Comparison of ENCODE assay signal across 11 mouse cellular contexts in genomic region chr4:128983656-128984055, GRCm38 (mm10). TPM values are rescaled to one million over a fixed set of nuclear protein-coding genes. Genes with fewer than 3 reads are reported as not detected.
DNase-seq lines count a peak whose midpoint lies in the region.
"Had no signal": no experiment of that assay in that cellular context is flagged by ENCODE, and none has a peak within 500 bp of the region (broad histone marks: within the 10 kb centered on the region; RNA-seq: fewer than 3 reads in every experiment).

No protein-coding gene starts in this region.

- no peaks in the 10 kb centered on the region for H3K79me2 ChIP-seq in macrophage (ENCODE audit: inconsistent target)

- H3K27ac ChIP-seq in macrophage, result peak overlapping the region; percentile 77
- H3K27ac ChIP-seq: forebrain, embryonic 13.5 days; hindbrain, embryonic 15.5 days; midbrain, embryonic 10.5 days had no signal

- H3K4me3 ChIP-seq in macrophage (ENCODE audit: inconsistent target), result no peak overlapping the region
- H3K4me3 ChIP-seq: forebrain, embryonic 13.5 days; hindbrain, embryonic 15.5 days; midbrain, embryonic 10.5 days had no signal

- intact Hi-C loops in heart, postnatal 36 days (cut with DNase I), result no loop called here

- 15% methylated on average over 2 of the region's 2 CpGs for WGBS in macrophage (ENCODE audit: missing documents)

- no peaks in the 10 kb centered on the region for H3K36me3 ChIP-seq in macrophage (ENCODE audit: inconsistent target)
- H3K36me3 ChIP-seq: hindbrain, embryonic 15.5 days; midbrain, embryonic 10.5 days had no signal

- peak; percentile 31 for DNase-seq in gastrocnemius, adult 18-20 months (ENCODE audit: low spot score)
- DNase-seq in gastrocnemius, postnatal 4 days (ENCODE audit: low spot score in 2 of 2), result no peak
- peak; percentile 90 for DNase-seq in adipocyte (ENCODE audit: low spot score)
- peak; percentile 73 to 89 for DNase-seq in kidney, postnatal 25 days
- no peak for DNase-seq in layer of hippocampus, postnatal 10 days (ENCODE audit: low spot score in 2 of 2)
- no peak for DNase-seq in layer of hippocampus, postnatal 25 days (ENCODE audit: extremely low spot score in 1 of 2, low spot score in 1 of 2)
- no peak for DNase-seq in heart, postnatal 36 days

RNA-seq across cellular contexts. Expression of gene Ak2, which starts 8.1 kb away (rescaled TPM):
- total RNA-seq in gastrocnemius, adult 18-20 months (2021), result 10 to 100 TPM; 24.1 to 24.3 TPM
- 10 to 100 TPM; 58.2 to 67.2 TPM for total RNA-seq in gastrocnemius, postnatal 4 days (2021)
- 100 to 1,000 TPM in 1 of 26 experiments, 10 to 100 TPM in 25; 36.7 to 102 (median 78.7) TPM for total RNA-seq in macrophage (2018; cell fraction: chromatin; rRNA removed)
- 100 to 1,000 TPM in 4 of 26 experiments, 10 to 100 TPM in 22; 56.1 to 106 (median 81.4) TPM for total RNA-seq in macrophage (2018; cell fraction: cytosol; rRNA removed)
- 100 to 1,000 TPM in 2 of 26 experiments, 10 to 100 TPM in 24; 53.5 to 105 (median 79.1) TPM for total RNA-seq in macrophage (2018; cell fraction: nucleus; rRNA removed)
- polyA plus RNA-seq in macrophage (2018), result 63.1 to 68.1 TPM (median 64.7 TPM) in 3 replicates
- total RNA-seq in layer of hippocampus, postnatal 10 days (2021), result 10 to 100 TPM; 32.3 to 34.3 TPM
- total RNA-seq in layer of hippocampus, postnatal 25 days (2021), result 10 to 100 TPM; 27.7 to 30.9 TPM
- total RNA-seq in heart, postnatal 36 days (2021), result 10 to 100 TPM; 67.6 to 71.0 TPM

RNA-seq across cellular contexts. Expression of gene Azin2, which starts 21.4 kb away (rescaled TPM):
- 1 to 10 TPM; 2.3 to 3.4 TPM for total RNA-seq in gastrocnemius, adult 18-20 months (2021)
- total RNA-seq in gastrocnemius, postnatal 4 days (2021), result 1 to 10 TPM; 7.0 to 7.2 TPM
- 10 to 100 TPM in 21 of 26 experiments, 1 to 10 TPM in 5; 3.2 to 17.5 (median 11.2) TPM for total RNA-seq in macrophage (2018; cell fraction: chromatin; rRNA removed)
- 1 to 10 TPM; 1.2 to 3.2 (median 2.2) TPM for total RNA-seq in macrophage (2018; cell fraction: cytosol; rRNA removed)
- 10 to 100 TPM in 10 of 26 experiments, 1 to 10 TPM in 16; 2.9 to 20.7 (median 7.8) TPM for total RNA-seq in macrophage (2018; cell fraction: nucleus; rRNA removed)
- polyA plus RNA-seq in macrophage (2018), result 1.1 to 4.3 TPM (median 1.8 TPM) in 3 replicates
- total RNA-seq in layer of hippocampus, postnatal 10 days (2021), result 10 to 100 TPM; 27.7 to 31.0 TPM
- total RNA-seq in layer of hippocampus, postnatal 25 days (2021), result 10 to 100 TPM; 40.7 to 41.8 TPM
- 1 to 10 TPM; 2.4 to 3.0 TPM for total RNA-seq in heart, postnatal 36 days (2021)

Comparison
In these comparisons a context has a peak if more than half of its experiments do, and no peak if none do; other contexts are left out.
1. DNase-seq: peak in gastrocnemius, adult 18-20 months (single experiment), adipocyte (single experiment) and kidney, postnatal 25 days (2 of 2); none in gastrocnemius, postnatal 4 days (0 of 2), layer of hippocampus, postnatal 10 days (0 of 2), layer of hippocampus, postnatal 25 days (0 of 2) and heart, postnatal 36 days (0 of 2).